In the genomic region with DNA sequence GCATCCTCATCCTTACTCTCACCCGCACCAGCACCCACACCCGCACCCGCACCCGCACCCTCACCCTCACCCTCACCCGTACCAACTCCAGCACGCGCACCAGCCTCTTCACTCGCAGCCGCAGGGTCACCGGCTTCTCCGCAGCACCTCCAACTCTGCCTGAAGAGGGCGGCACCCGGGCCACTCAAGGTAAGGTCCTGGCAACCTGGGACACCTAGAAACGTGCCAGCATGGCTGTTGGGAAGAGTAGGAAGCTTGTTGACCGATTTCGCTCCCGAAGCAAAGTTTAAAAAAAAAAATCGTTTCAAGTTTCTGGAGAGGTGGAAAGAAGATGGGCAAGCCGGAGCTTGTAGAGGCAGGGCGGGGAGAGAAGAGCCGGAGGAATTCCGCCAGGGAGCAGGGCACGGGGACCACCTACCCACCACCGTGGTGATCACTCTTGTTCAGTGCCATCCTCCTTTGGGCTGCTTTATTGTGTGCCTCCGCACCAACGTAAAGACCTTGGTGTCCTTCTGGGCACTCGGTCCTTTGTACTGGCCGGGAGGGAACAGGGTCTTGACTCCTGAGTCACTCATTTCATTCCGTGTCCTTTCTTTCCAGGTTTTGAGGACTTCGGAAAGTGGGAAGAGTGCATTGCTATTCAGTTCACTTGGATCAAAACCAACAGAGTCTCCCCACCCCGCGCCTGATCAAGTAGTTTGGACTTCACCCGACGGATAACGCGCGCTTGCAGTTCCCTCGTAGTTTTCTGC, we compare ENCODE assay signal across 8 mouse cellular contexts. TPM values are rescaled to one million over a fixed set of nuclear protein-coding genes. Genes with fewer than 3 reads are reported as not detected.
DNase-seq lines count a peak whose midpoint lies in the region; ATAC-seq and TF ChIP-seq lines count a peak whose summit lies in the region.

No protein-coding gene starts in this region.

- peaks cover 11% of the 10 kb centered on the region for H3K4me1 ChIP-seq in bone marrow macrophage, adult 2 months (ENCODE audit: control insufficient read depth, insufficient read depth, low read length)
- peaks cover 28% of the 10 kb centered on the region for H3K4me1 ChIP-seq in forebrain, embryonic 12.5 days
- H3K4me1 ChIP-seq in liver, postnatal 0 days (ENCODE audit: insufficient read depth), result peaks cover 9% of the 10 kb centered on the region
- H3K4me1 ChIP-seq in neural tube, embryonic 13.5 days (replicated peaks), result peaks cover 45% of the 10 kb centered on the region

- peaks cover 13% of the 10 kb centered on the region; the same call in 1 of the 2 replicates for H3K27me3 ChIP-seq in forebrain, embryonic 12.5 days
- peaks cover 13% of the 10 kb centered on the region; the same call in 1 of the 2 replicates for H3K27me3 ChIP-seq in liver, postnatal 0 days (ENCODE audit: insufficient read depth, low read length)
- H3K27me3 ChIP-seq in neural tube, embryonic 13.5 days, result no peaks in the 10 kb centered on the region

- H3K4me3 ChIP-seq in bone marrow macrophage, adult 2 months (ENCODE audit: insufficient read depth, low read length), result peak overlapping the region; percentile 64
- peak overlapping the region; percentile 71 for H3K4me3 ChIP-seq in forebrain, embryonic 12.5 days (replicated peaks)
- H3K4me3 ChIP-seq in liver, postnatal 0 days (ENCODE audit: low read depth, low read length), result peak overlapping the region; percentile 81
- H3K4me3 ChIP-seq in neural tube, embryonic 13.5 days, result peak overlapping the region; percentile 66

- no peaks in the 10 kb centered on the region for H3K36me3 ChIP-seq in forebrain, embryonic 12.5 days (replicated peaks)
- no peaks in the 10 kb centered on the region for H3K36me3 ChIP-seq in liver, postnatal 0 days (replicated peaks; ENCODE audit: insufficient read depth, low read length)
- H3K36me3 ChIP-seq in neural tube, embryonic 13.5 days, result no peaks in the 10 kb centered on the region

- intact Hi-C loops in heart, postnatal 10 days (cut with DNase I), result loop anchor here (2.0 to 10.0 kb wide), 8 partner anchors 35 to 330 kb away; no protein-coding TSS in a partner anchor

- ATAC-seq in forebrain, embryonic 12.5 days (ENCODE audit: low FRiP score), result peak; percentile 7; the same call in 1 of the 2 replicates
- no peak for ATAC-seq in liver, postnatal 0 days
- no peak for ATAC-seq in neural tube, embryonic 13.5 days (ENCODE audit: low read depth)

- DNase-seq in CD4-positive helper T cell, adult 2 months (ENCODE audit: low read depth, low spot score), result peak; percentile 68
- peak; percentile 75 to 80 for DNase-seq in heart, postnatal 10 days
- DNase-seq in kidney, postnatal 25 days, result peak; percentile 77 to 86
- DNase-seq in liver, postnatal 0 days, result peak; percentile 70
- DNase-seq in testis, postnatal 10 days (ENCODE audit: low spot score), result peak; percentile 67

- under 1% methylated on average over 38 of the region's 38 CpGs for WGBS in forebrain, embryonic 12.5 days
- WGBS in liver, postnatal 0 days (ENCODE audit: insufficient replicate concordance), result 1% methylated on average over 38 of the region's 38 CpGs
- under 1% methylated on average over 38 of the region's 38 CpGs for WGBS in neural tube, embryonic 13.5 days

- H3K4me2 ChIP-seq in forebrain, embryonic 12.5 days, result peak overlapping the region; percentile 95
- peak overlapping the region; percentile 82 for H3K4me2 ChIP-seq in liver, postnatal 0 days (ENCODE audit: low read depth, low read length)
- H3K4me2 ChIP-seq in neural tube, embryonic 13.5 days, result peak overlapping the region; percentile 72

- H3K9me3 ChIP-seq in forebrain, embryonic 12.5 days, result no peaks in the 10 kb centered on the region
- H3K9me3 ChIP-seq in liver, postnatal 0 days (ENCODE audit: low read length), result no peaks in the 10 kb centered on the region
- no peaks in the 10 kb centered on the region for H3K9me3 ChIP-seq in neural tube, embryonic 13.5 days

- no peak overlapping the region for H3K27ac ChIP-seq in bone marrow macrophage, adult 2 months (ENCODE audit: insufficient read depth, low read depth, low read length)
- H3K27ac ChIP-seq in forebrain, embryonic 12.5 days, result peak overlapping the region; percentile 91
- peak overlapping the region; percentile 93 for H3K27ac ChIP-seq in liver, postnatal 0 days (ENCODE audit: low read depth)
- peak overlapping the region; percentile 96 for H3K27ac ChIP-seq in neural tube, embryonic 13.5 days (replicated peaks)

- TF ChIP-seq EP300 in liver, postnatal 0 days (IDR thresholded peaks at IDR 0.05; ENCODE audit: low read depth), result no peak

- no peak for TF ChIP-seq POLR2A in bone marrow macrophage, adult 2 months (IDR thresholded peaks at IDR 0.05; ENCODE audit: borderline replicate concordance, low read depth, low read length)

- 0 out of 2 replicates have a peak, but pooled peaks have one; percentile 2 for TF ChIP-seq CTCF in bone marrow macrophage, adult 2 months (IDR thresholded peaks at IDR 0.05; ENCODE audit: low read depth, low read length)
- peak; percentile 54 for TF ChIP-seq CTCF in liver, postnatal 0 days (IDR thresholded peaks at IDR 0.05; ENCODE audit: low read depth)

- peak overlapping the region; percentile 87 for H3K9ac ChIP-seq in forebrain, embryonic 12.5 days
- H3K9ac ChIP-seq in liver, postnatal 0 days (replicated peaks), result peak overlapping the region; percentile 84
- peak overlapping the region; percentile 92 for H3K9ac ChIP-seq in neural tube, embryonic 13.5 days

RNA-seq across cellular contexts. Expression of gene Phlda1, which starts 1.6 kb away (rescaled TPM):
- polyA plus RNA-seq in bone marrow macrophage, adult 2 months (2012; ENCODE audit: insufficient read depth, insufficient read length, missing spikeins), result 0.47 and 1.4 TPM in 2 replicates
- polyA plus RNA-seq in forebrain, embryonic 12.5 days (2016; fragmentation: Nextera tagmentation; extraction: Ambion mirVana), result 17.8 and 18.0 TPM in 2 replicates
- 10 to 100 TPM; 16.9 to 20.8 TPM for total RNA-seq in heart, postnatal 10 days (2021)
- polyA plus RNA-seq in liver, postnatal 0 days (2015; fragmentation: Nextera tagmentation; extraction: Ambion mirVana), result 29.6 and 32.1 TPM in 2 replicates
- polyA plus RNA-seq in neural tube, embryonic 13.5 days (2015; fragmentation: Nextera tagmentation; extraction: Ambion mirVana), result 101 and 106 TPM in 2 replicates

RNA-seq across cellular contexts. Expression of gene Nap1l1, which starts 34.6 kb away (rescaled TPM):
- polyA plus RNA-seq in bone marrow macrophage, adult 2 months (2012; ENCODE audit: insufficient read depth, insufficient read length, missing spikeins), result 438 and 464 TPM in 2 replicates
- polyA plus RNA-seq in forebrain, embryonic 12.5 days (2016; fragmentation: Nextera tagmentation; extraction: Ambion mirVana), result 348 and 361 TPM in 2 replicates
- 10 to 100 TPM; 82.6 to 85.2 TPM for total RNA-seq in heart, postnatal 10 days (2021)
- 69.9 and 73.7 TPM in 2 replicates for polyA plus RNA-seq in liver, postnatal 0 days (2015; fragmentation: Nextera tagmentation; extraction: Ambion mirVana)
- polyA plus RNA-seq in neural tube, embryonic 13.5 days (2015; fragmentation: Nextera tagmentation; extraction: Ambion mirVana), result 195 and 201 TPM in 2 replicates
